Comparison of ENCODE assay signal across 8 mouse cellular contexts in genomic region chr9:8133586-8134115, GRCm38 (mm10). TPM values are rescaled to one million over a fixed set of nuclear protein-coding genes. Genes with fewer than 3 reads are reported as not detected.
DNase-seq lines count a peak whose midpoint lies in the region; ATAC-seq and TF ChIP-seq lines count a peak whose summit lies in the region.

No protein-coding gene starts in this region.

- H3K36me3 ChIP-seq in lung, embryonic 14.5 days (ENCODE audit: insufficient read depth), result no peaks in the 10 kb centered on the region
- H3K36me3 ChIP-seq in hindbrain, embryonic 11.5 days (ENCODE audit: control insufficient read depth, insufficient read depth, low read length), result no peaks in the 10 kb centered on the region
- no peaks in the 10 kb centered on the region for H3K36me3 ChIP-seq in midbrain, embryonic 13.5 days

- H3K27ac ChIP-seq in lung, embryonic 14.5 days (ENCODE audit: low read depth), result no peak overlapping the region
- H3K27ac ChIP-seq in hindbrain, embryonic 11.5 days (ENCODE audit: low read depth, low read length), result no peak overlapping the region
- peak overlapping the region; percentile 61; the same call in 1 of the 2 replicates for H3K27ac ChIP-seq in midbrain, embryonic 13.5 days

- H3K4me3 ChIP-seq in lung, embryonic 14.5 days (ENCODE audit: low read depth, low read length), result peak overlapping the region; percentile 72
- peak overlapping the region; percentile 72 for H3K4me3 ChIP-seq in hindbrain, embryonic 11.5 days (ENCODE audit: low read depth, low read length)
- H3K4me3 ChIP-seq in midbrain, embryonic 13.5 days (replicated peaks), result peak overlapping the region; percentile 78

- no peaks in the 10 kb centered on the region for H3K9me3 ChIP-seq in lung, embryonic 14.5 days (ENCODE audit: low read depth, low read length)
- no peaks in the 10 kb centered on the region for H3K9me3 ChIP-seq in hindbrain, embryonic 11.5 days (ENCODE audit: control insufficient read depth, low read length)
- H3K9me3 ChIP-seq in midbrain, embryonic 13.5 days, result no peaks in the 10 kb centered on the region

- no peak for TF ChIP-seq CTCF in lung, embryonic 14.5 days (IDR thresholded peaks at IDR 0.05; ENCODE audit: low read depth)

- peak overlapping the region; percentile 71 for H3K4me2 ChIP-seq in lung, embryonic 14.5 days
- H3K4me2 ChIP-seq in hindbrain, embryonic 11.5 days (replicated peaks; ENCODE audit: low read depth, low read length), result peak overlapping the region; percentile 54
- peak overlapping the region; percentile 50 for H3K4me2 ChIP-seq in midbrain, embryonic 13.5 days (replicated peaks)

- peak overlapping the region; percentile 55 for H3K9ac ChIP-seq in lung, embryonic 14.5 days
- H3K9ac ChIP-seq in hindbrain, embryonic 11.5 days (ENCODE audit: low read depth, low read length), result peak overlapping the region; percentile 57
- H3K9ac ChIP-seq in midbrain, embryonic 13.5 days (replicated peaks), result peak overlapping the region; percentile 68

- no peaks in the 10 kb centered on the region for H3K27me3 ChIP-seq in lung, embryonic 14.5 days (ENCODE audit: insufficient read depth, low read length)
- no peaks in the 10 kb centered on the region for H3K27me3 ChIP-seq in hindbrain, embryonic 11.5 days (ENCODE audit: control insufficient read depth, insufficient read depth, low read length)
- no peaks in the 10 kb centered on the region for H3K27me3 ChIP-seq in midbrain, embryonic 13.5 days

- WGBS in lung, embryonic 14.5 days, result 2% methylated on average over 22 of the region's 22 CpGs
- 3% methylated on average over 19 of the region's 22 CpGs for WGBS in hindbrain, embryonic 11.5 days
- 3% methylated on average over 22 of the region's 22 CpGs for WGBS in midbrain, embryonic 13.5 days

- ATAC-seq in lung, embryonic 14.5 days (ENCODE audit: insufficient read depth), result no peak
- ATAC-seq in hindbrain, embryonic 11.5 days (ENCODE audit: low FRiP score), result peak; percentile 52
- ATAC-seq in midbrain, embryonic 13.5 days, result peak; percentile 29
- no peak; the same call in 1 of the 2 replicates for ATAC-seq in granulocyte monocyte progenitor cell, adult 5-6 weeks (replicated peaks; ENCODE audit: poor library complexity, severe bottlenecking)

- DNase-seq in lung, embryonic 14.5 days, result peak; percentile 41
- no peak for DNase-seq in lung, postnatal 36 days
- peak; percentile 57 for DNase-seq in embryo, embryonic 10.5 days (ENCODE audit: low spot score)
- DNase-seq in hindbrain, embryonic 11.5 days (ENCODE audit: low spot score), result peak; percentile 43
- DNase-seq in urinary bladder, adult 2 months (ENCODE audit: low spot score), result no peak
- DNase-seq in adipocyte (ENCODE audit: low spot score), result no peak

- no peaks in the 10 kb centered on the region for H3K4me1 ChIP-seq in lung, embryonic 14.5 days (ENCODE audit: insufficient read depth)
- peaks cover 3% of the 10 kb centered on the region; the same call in 1 of the 2 replicates for H3K4me1 ChIP-seq in hindbrain, embryonic 11.5 days (replicated peaks; ENCODE audit: control insufficient read depth, insufficient read depth, low read length)
- H3K4me1 ChIP-seq in midbrain, embryonic 13.5 days (replicated peaks), result peaks cover 5% of the 10 kb centered on the region

RNA-seq across cellular contexts. Expression of gene Cep126, which starts 0.4 kb away (rescaled TPM):
- 3.8 and 4.5 TPM in 2 replicates for polyA plus RNA-seq in lung, embryonic 14.5 days (2014; fragmentation: Nextera tagmentation; extraction: Ambion mirVana)
- 5.8 and 6.6 TPM in 2 replicates for polyA plus RNA-seq in hindbrain, embryonic 11.5 days (2014; fragmentation: Nextera tagmentation; extraction: Ambion mirVana)
- 3.3 and 3.8 TPM in 2 replicates for polyA plus RNA-seq in midbrain, embryonic 13.5 days (2015; fragmentation: Nextera tagmentation; extraction: Ambion mirVana)
- 1.1 and 1.2 TPM in 2 replicates for total RNA-seq in granulocyte monocyte progenitor cell, adult 5-6 weeks (2014; fragmentation: Nextera tagmentation)
- 0.26 and 0.78 TPM in 2 replicates for total RNA-seq in granulocyte monocyte progenitor cell, adult 5-6 weeks (2017)
- polyA plus RNA-seq in urinary bladder, adult 2 months (2012; rRNA removed), result 2.1 and 2.6 TPM in 2 replicates

Comparison
In these comparisons a context has a peak if more than half of its experiments do, and no peak if none do; other contexts are left out.
1. DNase-seq: peak in lung, embryonic 14.5 days (single experiment), embryo, embryonic 10.5 days (single experiment) and hindbrain, embryonic 11.5 days (single experiment); none in lung, postnatal 36 days (single experiment), urinary bladder, adult 2 months (single experiment) and adipocyte (single experiment).
2. ATAC-seq: peak in hindbrain, embryonic 11.5 days (single experiment) and midbrain, embryonic 13.5 days (single experiment); none in lung, embryonic 14.5 days (single experiment) and granulocyte monocyte progenitor cell, adult 5-6 weeks (single experiment).
3. Peak in every context shown above with its lines, with median percentiles within 50 percentile points of each other: H3K4me2 ChIP-seq, H3K4me3 ChIP-seq and H3K9ac ChIP-seq.